ENCODE assay signal across 43 mouse cellular contexts in the genomic region with DNA sequence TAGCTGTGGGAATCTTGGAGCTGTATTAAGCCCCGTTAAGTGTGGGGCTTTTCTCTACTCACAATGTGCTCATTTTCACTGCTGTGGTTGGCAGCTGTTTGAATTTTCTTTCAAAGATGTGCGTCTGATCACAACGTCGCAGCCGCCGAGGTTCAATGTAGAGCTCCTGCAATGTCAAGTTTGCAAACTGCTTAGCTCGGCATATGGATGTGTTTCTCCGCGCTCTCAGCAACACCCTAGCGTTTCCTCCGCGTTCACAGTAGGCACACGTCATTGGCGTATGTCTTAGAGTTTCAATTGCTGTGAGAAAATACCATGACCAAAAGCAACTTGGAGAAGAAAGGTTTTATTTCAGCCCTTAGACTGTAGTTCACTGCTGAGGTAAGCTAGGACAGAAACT. TPM values are rescaled to one million over a fixed set of nuclear protein-coding genes. Genes with fewer than 3 reads are reported as not detected.
DNase-seq lines count a peak whose midpoint lies in the region; ATAC-seq and TF ChIP-seq lines count a peak whose summit lies in the region.
"Had no signal": no experiment of that assay in that cellular context is flagged by ENCODE, and none has a peak within 500 bp of the region (broad histone marks: within the 10 kb centered on the region; RNA-seq: fewer than 3 reads in every experiment).

No protein-coding gene starts in this region.

- ATAC-seq in embryonic facial prominence, embryonic 14.5 days (ENCODE audit: low read depth), result no peak
- no peak for ATAC-seq in heart, embryonic 11.5 days (replicated peaks; ENCODE audit: insufficient number of reproducible peaks, low FRiP score, low TSS enrichment)
- no peak for ATAC-seq in neural tube, embryonic 15.5 days (ENCODE audit: low FRiP score)
- ATAC-seq: intestine, embryonic 16.5 days; lung, postnatal 0 days had no signal

- TF ChIP-seq CTCF in brain, embryonic 14.5 days (IDR thresholded peaks at IDR 0.05; ENCODE audit: borderline replicate concordance, extremely low read depth, insufficient read depth, insufficient read length), result no peak

- 74% methylated on average over 14 of the region's 14 CpGs for WGBS in embryonic facial prominence, embryonic 14.5 days
- 91% methylated on average over 14 of the region's 14 CpGs for WGBS in embryonic facial prominence, embryonic 10.5 days
- WGBS in heart, embryonic 11.5 days (ENCODE audit: insufficient replicate concordance), result 79% methylated on average over 14 of the region's 14 CpGs
- 62% methylated on average over 14 of the region's 14 CpGs for WGBS in neural tube, embryonic 15.5 days

- intact Hi-C loops in heart, postnatal 36 days (cut with DNase I), result no loop called here

- H3K27me3 ChIP-seq in embryonic facial prominence, embryonic 14.5 days (replicated peaks; ENCODE audit: control insufficient read depth, insufficient read depth, low read length), result no peaks in the 10 kb centered on the region
- no peaks in the 10 kb centered on the region for H3K27me3 ChIP-seq in embryonic facial prominence, embryonic 10.5 days (replicated peaks; ENCODE audit: low read depth, poor library complexity, severe bottlenecking)
- H3K27me3 ChIP-seq in heart, embryonic 11.5 days (ENCODE audit: control insufficient read depth, insufficient read depth, low read length), result no peaks in the 10 kb centered on the region
- no peaks in the 10 kb centered on the region for H3K27me3 ChIP-seq in neural tube, embryonic 15.5 days (replicated peaks)
- H3K27me3 ChIP-seq: CH12.LX; embryonic facial prominence, embryonic 13.5 days; hindbrain, embryonic 13.5 days; limb, embryonic 15.5 days; liver, embryonic 13.5 days; midbrain, embryonic 12.5 days; neural tube, embryonic 13.5 days had no signal

- no peaks in the 10 kb centered on the region for H3K9me3 ChIP-seq in embryonic facial prominence, embryonic 14.5 days (ENCODE audit: control insufficient read depth, low read length)
- no peaks in the 10 kb centered on the region for H3K9me3 ChIP-seq in embryonic facial prominence, embryonic 10.5 days
- no peaks in the 10 kb centered on the region for H3K9me3 ChIP-seq in heart, embryonic 11.5 days (replicated peaks; ENCODE audit: control insufficient read depth, low read length)
- no peaks in the 10 kb centered on the region for H3K9me3 ChIP-seq in neural tube, embryonic 15.5 days (replicated peaks)
- H3K9me3 ChIP-seq: embryonic facial prominence, embryonic 13.5 days; hindbrain, embryonic 13.5 days; limb, embryonic 10.5 days; limb, embryonic 15.5 days; liver, embryonic 13.5 days; megakaryocyte, embryonic 14.5 days; midbrain, embryonic 12.5 days; neural tube, embryonic 13.5 days had no signal

- H3K4me2 ChIP-seq in embryonic facial prominence, embryonic 14.5 days (ENCODE audit: low read depth, low read length), result no peak overlapping the region
- H3K4me2 ChIP-seq in heart, embryonic 11.5 days, result peak overlapping the region; percentile 12
- peak overlapping the region; percentile 19 for H3K4me2 ChIP-seq in neural tube, embryonic 15.5 days
- H3K4me2 ChIP-seq: embryonic facial prominence, embryonic 13.5 days; hindbrain, embryonic 13.5 days; limb, embryonic 15.5 days; liver, embryonic 13.5 days; midbrain, embryonic 12.5 days; neural tube, embryonic 13.5 days had no signal

- no peak for TF ChIP-seq POLR2A in brain, embryonic 14.5 days (IDR thresholded peaks at IDR 0.05; ENCODE audit: borderline replicate concordance, extremely low read depth, insufficient read depth, insufficient read length, poor library complexity, severe bottlenecking)

- H3K27ac ChIP-seq in embryonic facial prominence, embryonic 14.5 days (replicated peaks; ENCODE audit: low read depth, low read length), result no peak overlapping the region
- H3K27ac ChIP-seq in embryonic facial prominence, embryonic 10.5 days (replicated peaks), result no peak overlapping the region
- H3K27ac ChIP-seq in heart, embryonic 11.5 days (ENCODE audit: low read depth, low read length), result no peak overlapping the region
- no peak overlapping the region for H3K27ac ChIP-seq in neural tube, embryonic 15.5 days (replicated peaks)
- H3K27ac ChIP-seq: embryonic facial prominence, embryonic 13.5 days; hindbrain, embryonic 13.5 days; kidney, postnatal 0 days; limb, embryonic 10.5 days; limb, embryonic 15.5 days; liver, embryonic 13.5 days; midbrain, embryonic 12.5 days; neural tube, embryonic 13.5 days had no signal

- H3K36me3 ChIP-seq in embryonic facial prominence, embryonic 14.5 days (ENCODE audit: control insufficient read depth, insufficient read depth, low read length), result no peaks in the 10 kb centered on the region
- no peaks in the 10 kb centered on the region for H3K36me3 ChIP-seq in embryonic facial prominence, embryonic 10.5 days (replicated peaks)
- H3K36me3 ChIP-seq in heart, embryonic 11.5 days (ENCODE audit: control insufficient read depth, insufficient read depth, low read length), result no peaks in the 10 kb centered on the region
- no peaks in the 10 kb centered on the region for H3K36me3 ChIP-seq in neural tube, embryonic 15.5 days
- H3K36me3 ChIP-seq: embryonic facial prominence, embryonic 13.5 days; G1E; hindbrain, embryonic 13.5 days; limb, embryonic 10.5 days; limb, embryonic 15.5 days; liver, embryonic 13.5 days; midbrain, embryonic 12.5 days; neural tube, embryonic 13.5 days had no signal

- H3K4me1 ChIP-seq in embryonic facial prominence, embryonic 14.5 days (ENCODE audit: control insufficient read depth, insufficient read depth, low read length), result no peaks in the 10 kb centered on the region
- H3K4me1 ChIP-seq in embryonic facial prominence, embryonic 10.5 days, result no peaks in the 10 kb centered on the region
- H3K4me1 ChIP-seq in heart, embryonic 11.5 days (ENCODE audit: control insufficient read depth, insufficient read depth, low read length), result no peaks in the 10 kb centered on the region; the same call in 1 of the 2 replicates
- 0 out of 2 replicates have a peak, but pooled peaks cover 2% of the 10 kb centered on the region for H3K4me1 ChIP-seq in neural tube, embryonic 15.5 days
- H3K4me1 ChIP-seq: embryonic facial prominence, embryonic 13.5 days; hindbrain, embryonic 13.5 days; limb, embryonic 10.5 days; limb, embryonic 15.5 days; liver, embryonic 13.5 days; midbrain, embryonic 12.5 days; neural tube, embryonic 13.5 days had no signal

- DNase-seq in embryonic facial prominence, embryonic 14.5 days (ENCODE audit: low spot score), result peak; percentile 6
- DNase-seq in embryonic facial prominence, embryonic 10.5 days (ENCODE audit: low spot score), result no peak
- no peak for DNase-seq in heart, postnatal 36 days
- DNase-seq in neural tube, embryonic 10.5 days (ENCODE audit: extremely low spot score, low spot score), result no peak
- DNase-seq in brain, embryonic 14.5 days (ENCODE audit: low read depth), result peak; percentile 28
- DNase-seq: adrenal gland, adult 8-10 months; cerebellum, adult 11 months; cerebellum, adult 9-10 months; embryo, embryonic 11 days; gastrocnemius, postnatal 14 days; heart, postnatal 4 days; kidney, adult 8-10 months; kidney, postnatal 4 days; liver, embryonic 13.5 days; lung, adult 18-20 months; lung, postnatal 4 days had no signal

- no peak overlapping the region for H3K4me3 ChIP-seq in embryonic facial prominence, embryonic 14.5 days (ENCODE audit: low read depth, low read length)
- no peak overlapping the region for H3K4me3 ChIP-seq in embryonic facial prominence, embryonic 10.5 days
- H3K4me3 ChIP-seq in heart, embryonic 11.5 days (ENCODE audit: low read depth, low read length), result no peak overlapping the region
- no peak overlapping the region for H3K4me3 ChIP-seq in neural tube, embryonic 15.5 days (replicated peaks)
- H3K4me3 ChIP-seq: embryonic facial prominence, embryonic 13.5 days; erythroblast, embryonic 14.5 days; hindbrain, embryonic 13.5 days; limb, embryonic 10.5 days; limb, embryonic 15.5 days; liver, embryonic 13.5 days; megakaryocyte, embryonic 14.5 days; midbrain, embryonic 12.5 days; myocyte; neural tube, embryonic 13.5 days had no signal

- H3K9ac ChIP-seq in embryonic facial prominence, embryonic 14.5 days (ENCODE audit: low read depth, low read length), result no peak overlapping the region
- H3K9ac ChIP-seq in heart, embryonic 11.5 days (ENCODE audit: low read depth, low read length), result no peak overlapping the region
- no peak overlapping the region for H3K9ac ChIP-seq in neural tube, embryonic 15.5 days (replicated peaks)
- H3K9ac ChIP-seq: embryonic facial prominence, embryonic 13.5 days; hindbrain, embryonic 13.5 days; limb, embryonic 15.5 days; liver, embryonic 13.5 days; midbrain, embryonic 12.5 days; neural tube, embryonic 13.5 days had no signal

RNA-seq across cellular contexts. Expression of gene Ifng, which starts 5.1 kb away (rescaled TPM):
- not detected in 2 replicates for polyA plus RNA-seq in embryonic facial prominence, embryonic 14.5 days (2014; fragmentation: Nextera tagmentation; extraction: Ambion mirVana)
- polyA plus RNA-seq in embryonic facial prominence, embryonic 10.5 days (2016; fragmentation: Nextera tagmentation; extraction: Ambion mirVana), result not detected in 2 replicates
- not detected in 2 replicates for polyA plus RNA-seq in heart, embryonic 11.5 days (2014; fragmentation: Nextera tagmentation; extraction: Ambion mirVana)
- not detected for total RNA-seq in heart, postnatal 36 days (2021)
- polyA plus RNA-seq in neural tube, embryonic 15.5 days (2015; fragmentation: Nextera tagmentation; extraction: Ambion mirVana), result not detected in 2 replicates
- polyA plus RNA-seq in brain, embryonic 14.5 days (2012; rRNA removed), result not detected in 2 replicates
- total RNA-seq: adrenal gland, postnatal 4 days; CH12.LX; G1E; gastrocnemius, postnatal 14 days; granulocyte monocyte progenitor cell, adult 5-6 weeks; heart, postnatal 4 days; layer of hippocampus, adult 8-10 months; layer of hippocampus, postnatal 25 days; left cerebral cortex, adult 8-10 months; midbrain, postnatal 0 days had no signal
- polyA plus RNA-seq: C2C12; embryonic facial prominence, embryonic 13.5 days; erythroblast, embryonic 14.5 days; forebrain, embryonic 11.5 days; G1E; hindbrain, embryonic 13.5 days; intestine, embryonic 16.5 days; kidney, postnatal 0 days; limb, embryonic 10.5 days; limb, embryonic 15.5 days; liver, embryonic 13.5 days; midbrain, embryonic 12.5 days; midbrain, postnatal 0 days; myocyte; neural tube, embryonic 13.5 days; small intestine, adult 2 months; stomach, embryonic 14.5 days; testis, adult 2 months had no signal

Comparison
In these comparisons a context has a peak if more than half of its experiments do, and no peak if none do; other contexts are left out.
1. DNase-seq: peak in embryonic facial prominence, embryonic 14.5 days (single experiment) and brain, embryonic 14.5 days (single experiment); none in embryonic facial prominence, embryonic 10.5 days (single experiment), heart, postnatal 36 days (0 of 2) and neural tube, embryonic 10.5 days (single experiment).